ENCODE assay signal across 9 mouse cellular contexts in the genomic region with DNA sequence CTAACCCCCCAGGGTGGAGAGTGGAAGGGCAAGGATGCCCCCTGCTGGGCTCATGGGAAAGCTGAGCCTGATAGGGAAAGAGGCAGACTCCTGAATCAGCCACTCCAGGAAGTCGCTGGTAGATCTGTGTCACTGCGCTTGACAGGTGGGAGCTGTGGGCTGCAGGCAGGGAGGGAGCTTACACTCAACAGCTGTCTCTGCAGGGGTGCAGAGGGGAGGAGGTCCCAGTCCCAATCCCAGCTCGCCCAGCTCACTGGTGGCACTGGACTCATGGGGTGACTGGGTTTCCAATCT. TPM values are rescaled to one million over a fixed set of nuclear protein-coding genes. Genes with fewer than 3 reads are reported as not detected.
DNase-seq lines count a peak whose midpoint lies in the region; ATAC-seq lines count a peak whose summit lies in the region.
"Had no signal": no experiment of that assay in that cellular context is flagged by ENCODE, and none has a peak within 500 bp of the region (broad histone marks: within the 10 kb centered on the region; RNA-seq: fewer than 3 reads in every experiment).

No protein-coding gene starts in this region.

- DNase-seq in 3T3-L1 (ENCODE audit: low read depth, low spot score), result peak; percentile 64
- DNase-seq in CD4-positive, CD25-positive, alpha-beta regulatory T cell, adult 2 months (ENCODE audit: low read depth, low spot score), result peak; percentile 66
- DNase-seq in c-Kit-positive CD71-negative TER-119-negative erythroid progenitor cells, embryonic 14.5 days (ENCODE audit: low read depth), result peak; percentile 63
- peak; percentile 71 to 89 for DNase-seq in kidney, postnatal 36 days
- DNase-seq in lung, postnatal 10 days, result peak; percentile 90
- peak; percentile 60 for DNase-seq in skeletal muscle tissue, adult 2 months (ENCODE audit: low read depth, low spot score)

- H3K36me3 ChIP-seq in heart, embryonic 14.5 days (ENCODE audit: control insufficient read depth, insufficient read depth, low read length), result no peaks in the 10 kb centered on the region
- H3K36me3 ChIP-seq in neural tube, embryonic 15.5 days, result no peaks in the 10 kb centered on the region
- H3K36me3 ChIP-seq: stomach, embryonic 15.5 days had no signal

- H3K4me2 ChIP-seq in heart, embryonic 14.5 days (ENCODE audit: low read length), result no peak overlapping the region
- H3K4me2 ChIP-seq in neural tube, embryonic 15.5 days, result no peak overlapping the region
- H3K4me2 ChIP-seq: stomach, embryonic 15.5 days had no signal

- no peak overlapping the region for H3K9ac ChIP-seq in heart, embryonic 14.5 days (ENCODE audit: low read length)
- no peak overlapping the region for H3K9ac ChIP-seq in neural tube, embryonic 15.5 days (replicated peaks)
- H3K9ac ChIP-seq: stomach, embryonic 15.5 days had no signal

- H3K27ac ChIP-seq in heart, embryonic 14.5 days (replicated peaks in 1 of 2; ENCODE audit: control insufficient read depth in 1 of 2, insufficient read depth in 1 of 2, low read depth in 2 of 2, low read length in 2 of 2), result no peak overlapping the region
- H3K27ac ChIP-seq in neural tube, embryonic 15.5 days (replicated peaks), result no peak overlapping the region
- H3K27ac ChIP-seq: stomach, embryonic 15.5 days had no signal

- H3K9me3 ChIP-seq in heart, embryonic 14.5 days (ENCODE audit: control insufficient read depth, low read length), result no peaks in the 10 kb centered on the region
- no peaks in the 10 kb centered on the region for H3K9me3 ChIP-seq in neural tube, embryonic 15.5 days (replicated peaks)
- H3K9me3 ChIP-seq: stomach, embryonic 15.5 days had no signal

- peak; percentile 33; the same call in 1 of the 2 replicates for ATAC-seq in heart, embryonic 14.5 days (ENCODE audit: insufficient number of reproducible peaks, insufficient read depth, low FRiP score, low read depth)
- ATAC-seq in neural tube, embryonic 15.5 days (ENCODE audit: low FRiP score), result no peak

- no peak overlapping the region for H3K4me3 ChIP-seq in heart, embryonic 14.5 days (ENCODE audit: control insufficient read depth in 1 of 2, insufficient read depth in 1 of 2, low read depth in 1 of 2, low read length in 2 of 2)
- no peak overlapping the region for H3K4me3 ChIP-seq in neural tube, embryonic 15.5 days (replicated peaks)
- H3K4me3 ChIP-seq: stomach, embryonic 15.5 days had no signal

- H3K4me1 ChIP-seq in heart, embryonic 14.5 days (ENCODE audit: control insufficient read depth in 2 of 2, insufficient read depth in 2 of 2, low read length in 2 of 2), result peaks cover 21 to 28% of the 10 kb centered on the region in 2 experiments
- peaks cover 10% of the 10 kb centered on the region; the same call in 1 of the 2 replicates for H3K4me1 ChIP-seq in neural tube, embryonic 15.5 days

- H3K27me3 ChIP-seq in heart, embryonic 14.5 days (ENCODE audit: control insufficient read depth, insufficient read depth, low read length), result peaks cover 19% of the 10 kb centered on the region
- peaks cover 25% of the 10 kb centered on the region; the same call in 1 of the 2 replicates for H3K27me3 ChIP-seq in neural tube, embryonic 15.5 days (replicated peaks)

- 4% methylated on average over 3 of the region's 3 CpGs for WGBS in heart, embryonic 14.5 days
- 13% methylated on average over 3 of the region's 3 CpGs for WGBS in neural tube, embryonic 15.5 days

RNA-seq across cellular contexts. Expression of a gene that starts 2.3 kb away (rescaled TPM):
- polyA plus RNA-seq in heart, embryonic 14.5 days (2014; fragmentation: Nextera tagmentation; extraction: Ambion mirVana), result 2.0 and 2.6 TPM in 2 replicates
- polyA plus RNA-seq in neural tube, embryonic 15.5 days (2015; fragmentation: Nextera tagmentation; extraction: Ambion mirVana), result 1.0 and 2.2 TPM in 2 replicates

RNA-seq across cellular contexts. Expression of a gene that starts 15.0 kb away (rescaled TPM):
- polyA plus RNA-seq in heart, embryonic 14.5 days (2014; fragmentation: Nextera tagmentation; extraction: Ambion mirVana), result 64.4 and 68.0 TPM in 2 replicates
- 22.0 and 23.5 TPM in 2 replicates for polyA plus RNA-seq in neural tube, embryonic 15.5 days (2015; fragmentation: Nextera tagmentation; extraction: Ambion mirVana)

RNA-seq across cellular contexts. Expression of a gene that starts 26.8 kb away (rescaled TPM):
- 2.1 and 3.0 TPM in 2 replicates for polyA plus RNA-seq in heart, embryonic 14.5 days (2014; fragmentation: Nextera tagmentation; extraction: Ambion mirVana)
- polyA plus RNA-seq in neural tube, embryonic 15.5 days (2015; fragmentation: Nextera tagmentation; extraction: Ambion mirVana), result not detected in 2 replicates

RNA-seq across cellular contexts. Expression of a gene that starts 31.9 kb away (rescaled TPM):
- polyA plus RNA-seq in heart, embryonic 14.5 days (2014; fragmentation: Nextera tagmentation; extraction: Ambion mirVana), result 1.7 and 2.2 TPM in 2 replicates
- 0.97 and 1.2 TPM in 2 replicates for polyA plus RNA-seq in neural tube, embryonic 15.5 days (2015; fragmentation: Nextera tagmentation; extraction: Ambion mirVana)

RNA-seq across cellular contexts. Expression of a gene that starts 42.0 kb away (rescaled TPM):
- polyA plus RNA-seq in heart, embryonic 14.5 days (2014; fragmentation: Nextera tagmentation; extraction: Ambion mirVana), result not detected in 2 replicates
- 1.2 TPM in 1 of 2 replicates, not detected in the other for polyA plus RNA-seq in neural tube, embryonic 15.5 days (2015; fragmentation: Nextera tagmentation; extraction: Ambion mirVana)
